Mouse (Mus musculus) erythroblast, embryonic 14.5 days (primary cell): ENCODE data around the gene Tmem147.

Experiments used
- GATA1 ChIP-seq: IDR thresholded peaks from 2 replicates; pipeline ENCODE4 v1.6.1; 2012; ENCODE audit warnings: low read length, inconsistent platforms, mixed read lengths
- TAL1 ChIP-seq: IDR thresholded peaks from 3 replicates; pipeline ENCODE4 v1.6.1; 2012; ENCODE audit warnings: low read length, inconsistent platforms, mixed read lengths

GRCm38 (mm10) chr7:30719669-30720068 lies 9.7 kb downstream of the Tmem147 start:
- no peak for TF ChIP-seq GATA1
- no peak for TF ChIP-seq TAL1
